Mouse (Mus musculus) mouse trophoblast stem cell (cell line): ENCODE measurements around the gene Adcy4.

Source experiments
- in situ Hi-C, 2 experiments: fragments of 300-500 bp; cut with MseI, MboI; formaldehyde crosslinking; loops; 2 replicates in 1 of 2; 3 replicates in 1 of 2; pipeline ENCODE4 v1.15.1; 2025

Gene Adcy4

GRCm38 (mm10) chr14:55721076-55721475, 62.8 kb downstream of the Adcy4 start:
- in situ Hi-C loops: no loop called here

- in situ Hi-C loops: no loop called here
Measured at GRCm38 (mm10) chr14:55720666-55721065, 63.2 kb downstream of the Adcy4 start.

- in situ Hi-C loops: no loop called here
Measured at GRCm38 (mm10) chr14:55719737-55720136, 64.2 kb downstream of the Adcy4 start.
